Mouse (Mus musculus): ENCODE measurements around the gene Dhrs9.

DNA sequence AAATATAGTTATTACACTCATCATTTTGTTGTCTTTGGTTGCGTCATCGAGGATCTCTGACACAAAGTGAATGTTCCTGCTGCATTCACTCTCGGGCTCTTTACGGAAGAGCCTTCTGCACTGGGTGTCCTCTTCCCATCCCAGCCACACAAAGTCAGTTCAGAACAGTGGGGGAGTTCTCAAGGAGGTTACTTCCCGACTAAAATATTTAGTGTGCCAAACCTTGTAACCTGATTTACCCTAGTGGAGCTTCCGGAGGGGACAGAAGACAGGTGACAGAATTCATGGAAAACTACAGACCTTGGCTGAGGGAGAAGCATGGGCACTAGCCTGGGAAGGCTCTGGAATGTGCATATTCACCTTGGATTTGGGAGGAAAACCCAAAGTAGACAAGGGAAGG, 38.7 kb upstream of the Dhrs9 start:
- no peak for TF ChIP-seq CHD2 (IDR thresholded peaks at IDR 0.05; ENCODE audit: low read length)
- no peak for TF ChIP-seq SMC3 (IDR thresholded peaks at IDR 0.05; ENCODE audit: low read depth, low read length)
- TF ChIP-seq POLR2A (IDR thresholded peaks at IDR 0.05; ENCODE audit: low read depth, low read length): no peak
- no peak for TF ChIP-seq CTCF (conservative IDR thresholded peaks at IDR 0.05 in 1 of 2, IDR thresholded peaks at IDR 0.05 in 1 of 2; ENCODE audit: low read depth in 2 of 2, low read length in 2 of 2)
- TF ChIP-seq USF2 (conservative IDR thresholded peaks at IDR 0.05; ENCODE audit: low read depth, low read length): no peak
- no peak for TF ChIP-seq BHLHE40 (IDR thresholded peaks at IDR 0.05; ENCODE audit: low read depth, low read length)
- TF ChIP-seq JUN (IDR thresholded peaks at IDR 0.05; ENCODE audit: insufficient read depth, low read depth, low read length): no peak
- TF ChIP-seq EP300 (IDR thresholded peaks at IDR 0.05; ENCODE audit: low read length): no peak
- no peak for TF ChIP-seq UBTF (IDR thresholded peaks at IDR 0.05; ENCODE audit: low read depth, low read length)
- TF ChIP-seq JUND (conservative IDR thresholded peaks at IDR 0.05; ENCODE audit: low read depth, low read length): no peak

All from CH12.LX (cell line).